Mouse (Mus musculus) urinary bladder, postnatal 36 days (tissue): ENCODE results near the gene Pde4d.
A peak's percentile ranks its signal among the peaks of the same experiment; 100 is the strongest.

Experiments used
- DNase-seq, 2 experiments: peaks; one replicate each; pipeline ENCODE4 v3.0.0; 2022; ENCODE audit warnings: low spot score in 2 of 2, mixed read lengths in 1 of 2

The Pde4d gene

DNA sequence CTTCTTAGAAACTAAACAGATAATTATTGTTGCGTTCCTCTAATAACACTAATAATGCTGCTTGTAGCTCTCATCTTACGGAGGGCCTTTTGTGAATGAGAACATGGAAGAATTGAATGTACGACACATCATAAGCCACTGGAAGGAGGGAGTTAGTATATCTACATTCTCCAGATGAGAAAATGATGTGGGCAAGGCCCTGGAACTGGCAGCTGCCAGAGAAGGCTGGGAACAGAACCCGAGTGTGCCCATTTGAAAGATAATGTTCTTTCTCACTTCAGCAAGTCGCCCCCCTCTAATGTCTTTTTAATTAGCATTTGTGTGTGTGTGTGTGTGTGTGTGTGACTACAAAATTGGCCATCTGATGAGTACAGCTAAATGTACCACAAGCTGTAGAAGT lies 1240.8 kb downstream of the Pde4d start:
- DNase-seq: no peak

DNA sequence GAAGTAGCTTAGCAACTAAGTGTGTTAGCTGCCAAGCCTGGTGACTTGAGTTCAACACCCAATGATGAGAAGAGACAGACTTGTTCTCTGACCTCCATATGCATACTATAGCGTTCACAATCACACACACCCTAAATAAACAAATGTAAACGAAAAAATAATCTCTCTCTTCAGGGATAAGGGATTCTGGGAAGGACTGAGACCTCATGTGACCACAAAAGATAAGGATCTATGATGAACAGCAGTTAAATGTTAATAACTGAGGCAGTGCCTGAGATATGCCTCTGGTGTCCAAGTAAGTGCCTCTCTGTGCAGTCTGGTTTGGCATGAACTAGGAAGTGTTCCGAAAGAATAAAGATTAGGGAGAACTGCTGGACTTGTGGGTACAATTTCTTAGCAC lies 1243.1 kb downstream of the Pde4d start:
- no peak for DNase-seq

DNA sequence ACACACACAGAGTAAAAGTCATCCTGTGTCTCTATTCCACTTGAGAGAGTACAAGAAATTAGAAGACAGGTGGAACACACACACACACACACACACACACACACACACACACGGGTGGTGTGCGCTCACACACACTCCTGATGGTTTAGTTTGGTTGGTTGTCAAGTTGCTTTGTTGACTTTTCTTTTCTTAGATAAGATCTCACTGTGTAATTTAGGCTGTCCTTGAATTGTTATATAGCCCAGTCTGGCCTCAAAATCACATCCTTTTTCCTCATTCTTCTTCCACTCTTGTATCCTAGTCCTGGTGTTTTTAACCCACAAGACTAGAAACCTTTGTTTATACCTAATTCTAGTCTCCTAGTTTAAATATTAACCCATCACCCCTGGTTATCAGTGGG lies 1244.0 kb downstream of the Pde4d start:
- DNase-seq: no peak

DNA sequence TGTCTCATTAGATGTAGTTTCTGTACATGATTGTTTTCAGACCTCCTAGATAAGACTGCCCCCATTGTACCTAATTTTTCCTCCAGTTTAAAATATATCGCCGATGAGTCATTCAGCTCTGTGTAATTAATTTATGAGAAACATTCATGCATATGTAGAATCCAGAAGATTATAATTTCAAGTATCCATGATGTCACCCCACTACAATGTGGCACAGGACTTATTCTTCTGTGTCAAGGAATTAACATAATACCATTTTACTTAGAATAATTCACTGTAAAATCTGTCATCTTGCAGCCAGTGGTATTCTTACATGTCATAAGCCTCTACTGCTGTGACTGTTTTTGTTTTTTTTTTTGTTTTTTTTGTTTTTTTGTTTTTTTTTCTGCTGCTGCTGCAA lies 1244.5 kb downstream of the Pde4d start:
- no peak for DNase-seq

DNA sequence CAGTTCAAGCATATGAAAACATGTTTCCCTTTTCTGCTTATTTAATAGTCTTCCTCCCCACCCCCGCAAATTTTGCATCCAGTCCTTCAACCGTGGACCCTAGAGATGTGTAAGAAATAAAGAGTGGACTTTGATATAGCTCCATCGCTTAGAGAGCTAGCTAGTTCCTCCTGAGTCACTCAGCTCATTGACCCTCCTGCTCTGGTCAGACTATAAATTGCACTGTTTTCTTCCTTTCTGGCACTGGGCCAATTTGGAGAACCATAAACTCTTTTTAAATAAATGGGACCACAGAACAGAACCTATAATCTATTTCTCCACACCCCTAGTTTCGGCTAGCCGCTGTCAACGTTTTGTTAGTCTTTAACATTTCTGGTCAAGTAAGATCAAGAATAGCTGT lies 1245.3 kb downstream of the Pde4d start:
- DNase-seq: no peak

DNA sequence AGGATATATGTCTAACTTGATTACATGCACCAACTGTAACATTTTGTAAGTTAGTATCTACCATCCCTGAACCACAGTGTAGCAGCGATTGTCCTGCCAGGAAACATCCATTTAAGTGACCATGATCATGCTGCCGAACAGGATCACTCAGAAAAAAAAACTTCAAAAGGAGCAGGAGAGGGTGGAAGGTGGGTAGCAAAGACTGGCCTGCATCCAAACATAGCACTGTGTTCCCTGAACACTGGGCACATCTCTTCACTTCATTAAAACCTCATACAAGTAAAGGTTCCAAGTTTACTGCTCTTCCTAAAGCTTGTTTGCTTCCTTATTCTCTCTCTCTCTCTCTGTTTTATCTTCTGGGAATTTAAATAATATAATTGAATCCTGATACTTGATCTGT lies 1256.4 kb downstream of the Pde4d start:
- DNase-seq: no peak

DNA sequence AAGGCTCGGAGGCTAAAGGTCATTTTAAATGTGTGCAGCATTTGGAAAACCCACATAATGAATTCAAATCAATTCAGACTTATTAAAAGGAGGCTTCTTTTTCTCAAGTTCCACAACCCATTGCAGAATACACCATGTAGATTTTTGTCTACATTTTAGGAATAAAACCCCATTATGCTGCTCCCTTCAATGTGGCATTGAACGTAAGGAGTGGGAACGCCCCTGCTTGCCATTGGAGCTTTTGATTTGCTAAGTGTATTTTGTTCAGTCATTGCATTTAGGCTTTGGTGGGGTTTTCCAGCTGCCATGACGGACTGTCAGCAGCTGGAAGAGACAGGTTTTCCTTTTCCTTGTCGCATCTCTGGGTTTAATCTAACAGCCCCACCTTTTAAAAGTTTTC lies 1256.8 kb downstream of the Pde4d start:
- DNase-seq: no peak

DNA sequence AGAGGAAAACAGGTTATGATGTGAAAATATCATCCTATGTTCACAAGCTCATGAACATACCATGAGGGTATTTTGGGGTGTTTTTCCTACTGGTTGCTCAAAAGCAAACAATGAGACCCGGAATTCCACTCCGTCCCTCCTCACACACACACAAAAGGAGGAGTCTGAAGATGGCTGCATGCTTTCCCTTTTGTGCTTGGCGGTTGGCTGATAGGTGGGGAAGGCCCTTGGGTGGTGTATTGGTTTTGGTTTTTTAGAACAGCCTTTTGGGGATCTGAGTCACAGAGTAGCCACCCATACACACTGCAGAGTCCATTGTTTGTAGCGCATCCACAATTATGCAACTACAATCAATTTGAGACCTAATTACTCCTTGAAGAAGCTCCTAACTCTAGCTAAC lies 1257.4 kb downstream of the Pde4d start:
- DNase-seq: no peak

DNA sequence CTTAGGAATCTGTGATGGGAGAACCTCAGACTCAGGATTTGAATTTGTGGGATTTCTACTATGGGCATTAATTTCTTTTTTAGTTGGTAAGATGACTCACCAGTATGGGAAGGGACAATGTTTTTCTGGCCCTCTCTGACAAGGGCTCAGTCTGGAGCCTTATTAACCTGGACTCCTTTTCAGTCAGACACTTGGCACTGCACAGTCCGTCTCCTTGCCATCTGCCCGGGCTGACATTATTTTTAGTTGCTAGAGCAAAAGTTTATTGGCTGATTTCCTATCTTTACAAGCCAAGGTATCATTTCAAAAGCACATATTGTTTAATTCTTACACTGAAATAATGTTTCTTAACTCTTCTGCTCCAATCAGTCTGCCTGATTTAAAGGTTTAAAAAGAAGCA lies 1258.6 kb downstream of the Pde4d start:
- DNase-seq: no peak

DNA sequence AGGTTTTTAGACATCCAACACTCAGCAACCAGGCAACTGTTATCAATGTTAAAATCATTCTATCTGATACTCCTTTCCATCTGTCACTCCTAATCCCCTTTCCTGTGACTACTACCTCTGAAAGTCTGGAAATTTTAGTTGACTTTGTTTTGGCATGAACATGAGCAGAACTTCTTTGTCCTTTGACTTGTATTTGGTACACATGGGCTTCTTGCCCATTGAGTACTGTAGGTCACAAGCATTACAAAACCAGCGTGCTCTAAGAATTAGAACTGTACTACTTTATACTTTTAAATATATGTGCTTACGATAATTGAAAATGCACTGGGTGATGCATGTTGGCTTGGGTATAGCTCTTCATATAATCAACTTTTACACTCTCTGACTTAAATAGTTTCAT lies 1264.8 kb downstream of the Pde4d start:
- DNase-seq: no peak

DNA sequence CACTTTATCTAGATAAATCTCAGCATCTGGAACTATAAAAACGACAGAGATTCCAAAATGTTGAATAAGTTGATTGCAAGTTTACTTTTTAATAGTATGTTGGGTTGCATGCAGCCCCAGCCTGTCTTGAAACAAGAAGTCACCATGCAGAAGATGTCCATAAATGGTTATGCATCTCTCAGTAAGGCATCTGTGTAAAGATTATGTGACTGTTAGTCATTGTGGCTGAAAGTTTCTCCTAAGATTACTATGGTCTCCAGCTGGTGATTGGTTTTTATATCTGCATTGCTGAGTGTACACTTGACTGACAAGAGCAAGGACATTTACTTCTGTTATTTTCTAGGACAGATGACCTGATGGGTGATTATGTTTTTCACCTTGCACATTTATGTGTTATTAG lies 1265.6 kb downstream of the Pde4d start:
- DNase-seq: no peak

DNA sequence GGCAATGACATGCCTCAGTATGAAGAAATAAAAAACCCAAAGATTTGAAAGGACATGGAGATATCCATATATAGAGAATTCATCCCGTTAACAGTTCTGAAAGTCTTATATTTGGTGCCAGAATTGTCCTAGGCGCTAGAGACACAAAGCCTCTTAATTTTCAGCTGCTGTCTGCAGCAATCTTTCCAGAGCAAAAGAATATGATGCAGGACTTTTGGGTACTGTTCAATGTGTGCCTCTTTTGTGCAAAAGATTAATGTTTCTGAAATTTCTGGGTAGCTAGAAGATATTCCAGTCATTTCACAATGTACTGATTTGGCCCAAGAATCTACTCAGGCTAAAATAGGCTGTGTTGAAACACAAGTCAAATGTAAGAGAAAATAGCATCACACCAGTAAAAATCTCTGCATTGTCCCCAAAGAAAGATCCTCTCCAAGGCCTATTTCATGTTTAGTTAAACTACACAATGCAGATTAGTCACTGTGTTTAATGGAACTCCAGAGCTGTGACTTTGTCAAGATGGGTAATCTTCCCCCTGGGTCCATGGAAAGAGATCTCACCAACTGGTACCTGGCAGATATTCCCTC lies 1270.5 kb downstream of the Pde4d start:
- DNase-seq: no peak

DNA sequence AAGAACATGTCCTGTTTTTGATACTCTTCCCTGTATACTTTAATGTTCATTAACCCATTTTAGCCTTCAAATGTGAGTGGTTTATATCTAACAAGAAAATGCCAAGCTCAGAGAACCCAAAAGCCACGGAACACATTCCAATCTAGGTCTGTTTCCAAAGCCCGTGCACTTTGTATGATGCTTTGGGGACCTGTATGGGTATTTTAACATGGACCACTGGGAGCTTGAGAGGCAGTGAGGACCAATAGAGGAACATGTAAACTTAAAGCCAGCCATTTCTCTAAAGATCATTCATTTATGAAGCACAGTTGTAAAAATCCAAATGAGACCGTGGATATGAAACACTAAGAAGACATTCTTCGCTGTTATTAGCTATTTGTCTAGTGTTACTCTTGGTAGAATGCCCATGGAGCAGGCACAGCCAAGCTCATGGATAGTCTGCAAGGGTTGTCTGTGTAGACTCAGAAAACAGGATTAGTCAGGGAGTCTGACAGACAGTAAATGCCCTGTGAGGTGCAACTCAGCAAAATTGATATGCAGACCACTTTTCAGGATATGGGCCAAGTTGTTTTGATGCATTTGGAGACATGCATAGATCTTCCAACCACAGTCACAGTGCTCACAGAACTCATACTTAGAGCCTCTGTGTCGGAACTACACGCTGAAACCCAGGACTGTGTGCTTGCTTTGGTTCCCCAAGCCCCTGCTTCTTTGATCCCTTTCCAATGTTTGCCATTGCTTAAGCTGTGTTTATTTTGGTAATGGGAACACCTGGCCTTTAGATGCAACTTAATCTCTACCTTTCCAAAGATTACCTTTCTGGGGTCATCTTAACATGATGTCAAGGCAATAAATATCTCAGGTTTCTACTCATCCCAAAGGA lies 1272.7 kb downstream of the Pde4d start:
- no peak for DNase-seq

DNA sequence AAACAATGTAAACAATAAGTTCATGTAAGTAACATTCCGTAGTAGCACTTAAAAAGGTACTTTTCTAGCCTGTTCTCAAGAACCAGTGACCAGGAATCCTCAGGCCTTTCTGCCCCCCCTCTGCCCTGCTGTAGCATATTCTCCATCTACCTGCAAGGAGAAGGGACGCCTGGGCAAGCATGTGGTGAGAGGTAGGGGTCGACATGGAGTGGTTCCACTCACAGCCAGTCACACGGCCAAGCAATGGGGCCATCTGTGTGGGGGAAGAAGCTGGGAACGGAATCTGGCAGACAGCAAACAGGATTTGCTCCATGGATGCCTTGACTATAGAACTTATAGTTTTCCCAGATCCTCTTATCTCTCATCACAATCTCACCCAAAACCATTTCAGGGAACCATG lies 1277.6 kb downstream of the Pde4d start:
- no peak for DNase-seq

DNA sequence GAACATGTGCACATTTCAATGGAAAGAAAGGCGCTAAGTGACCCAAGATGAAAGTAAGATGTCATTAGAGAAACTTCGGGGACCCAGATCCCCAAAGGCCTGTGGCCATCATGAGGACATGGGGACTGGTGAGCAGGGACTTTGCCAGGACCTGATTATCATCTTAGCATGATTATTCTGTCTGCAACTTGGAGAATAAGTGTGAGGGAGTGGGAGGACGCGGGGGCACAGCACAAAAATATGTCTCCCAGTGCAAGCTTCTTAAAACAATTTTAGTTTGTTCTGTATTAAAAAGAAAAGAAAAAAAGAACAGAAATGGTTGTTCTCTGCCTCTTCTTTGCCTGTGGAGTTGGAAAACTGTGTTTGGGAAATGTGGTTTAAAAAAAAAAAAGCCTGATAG lies 1279.9 kb downstream of the Pde4d start:
- no peak for DNase-seq

DNA sequence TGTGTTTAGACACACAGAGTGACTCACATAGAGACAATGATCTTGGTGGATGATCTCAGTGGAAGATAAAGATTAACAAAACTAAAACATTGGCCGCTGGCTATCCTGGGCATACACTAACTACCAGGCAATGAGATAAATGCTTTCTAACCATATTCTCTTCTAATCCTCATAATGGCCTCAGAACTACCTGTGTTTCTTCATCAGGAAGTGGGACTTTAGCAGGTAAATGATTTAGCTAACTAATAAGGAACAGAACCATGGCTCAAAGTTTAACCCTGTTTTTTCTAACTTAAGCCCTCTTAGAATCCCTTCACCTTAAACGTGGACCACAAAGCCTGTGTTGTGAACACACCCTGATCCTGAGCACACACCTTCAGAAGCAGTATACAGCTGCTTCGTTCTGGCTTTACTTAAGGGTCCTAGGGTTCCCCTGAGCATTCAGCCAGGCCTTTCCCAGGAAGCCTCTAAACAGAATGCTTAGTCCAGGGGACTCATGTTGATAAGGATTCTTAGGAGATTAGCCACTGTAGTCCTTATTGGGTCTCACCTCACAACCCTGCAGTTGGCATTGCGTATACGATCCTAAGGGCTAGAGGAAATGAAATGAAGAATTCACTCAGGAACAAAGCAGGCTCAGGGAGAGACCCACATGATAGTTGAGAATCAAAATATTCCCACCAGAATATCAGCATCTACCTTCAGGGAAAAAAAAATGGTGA lies 1283.1 kb downstream of the Pde4d start:
- no peak for DNase-seq

DNA sequence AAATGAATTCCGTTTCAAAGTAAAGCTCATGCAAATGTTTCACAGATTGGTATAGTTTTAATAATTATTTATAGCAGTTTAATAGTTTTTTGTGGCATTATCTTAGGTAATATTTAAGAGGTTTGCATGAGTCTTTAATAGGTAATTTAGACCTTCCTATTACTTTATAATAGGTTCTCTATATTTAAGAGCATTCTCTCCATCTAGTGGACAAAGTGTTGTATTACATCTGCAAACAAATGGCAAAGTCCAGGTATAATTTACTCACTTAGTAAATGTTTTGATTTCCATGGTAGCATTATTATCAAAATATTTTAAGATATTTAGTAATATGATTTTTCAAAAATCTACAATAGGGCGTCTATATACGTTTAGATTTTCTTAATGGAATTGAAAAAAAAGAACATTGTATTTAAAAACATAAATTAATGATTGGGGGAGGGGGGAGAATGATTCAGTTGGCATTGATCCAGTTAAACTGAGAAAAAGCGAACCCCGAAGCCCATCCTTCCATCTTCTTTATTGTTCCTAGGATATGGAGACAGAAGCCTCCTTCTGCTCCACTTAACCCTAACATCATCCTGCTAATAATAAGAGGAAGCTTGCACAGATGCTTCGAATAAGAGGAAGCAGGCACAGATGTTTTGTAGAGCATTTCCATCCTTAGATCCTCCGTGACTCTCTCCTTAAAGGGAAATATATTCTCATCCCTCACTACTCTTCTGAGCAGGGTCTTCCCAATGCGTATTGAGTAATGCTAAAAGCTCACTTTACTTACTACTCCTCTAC lies 1286.7 kb downstream of the Pde4d start:
- no peak for DNase-seq

DNA sequence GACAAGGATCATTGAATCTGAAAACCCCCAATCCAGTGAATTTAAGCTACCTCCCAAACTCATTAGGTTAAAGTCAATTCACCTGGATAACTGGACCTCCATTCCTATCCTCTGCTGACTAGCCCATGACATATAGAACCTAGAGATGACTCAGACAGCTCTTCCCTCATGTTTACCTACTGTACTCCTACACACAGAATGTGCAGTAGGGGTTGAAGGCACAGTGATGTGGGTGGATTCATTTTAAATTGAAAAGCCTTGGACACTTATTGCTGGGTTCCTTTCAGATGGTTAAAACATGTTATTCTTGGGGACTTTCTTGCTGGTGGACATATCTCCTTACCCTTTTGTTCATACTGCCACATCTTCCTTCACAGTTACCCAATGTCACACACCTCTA lies 1296.7 kb downstream of the Pde4d start:
- DNase-seq: no peak

DNA sequence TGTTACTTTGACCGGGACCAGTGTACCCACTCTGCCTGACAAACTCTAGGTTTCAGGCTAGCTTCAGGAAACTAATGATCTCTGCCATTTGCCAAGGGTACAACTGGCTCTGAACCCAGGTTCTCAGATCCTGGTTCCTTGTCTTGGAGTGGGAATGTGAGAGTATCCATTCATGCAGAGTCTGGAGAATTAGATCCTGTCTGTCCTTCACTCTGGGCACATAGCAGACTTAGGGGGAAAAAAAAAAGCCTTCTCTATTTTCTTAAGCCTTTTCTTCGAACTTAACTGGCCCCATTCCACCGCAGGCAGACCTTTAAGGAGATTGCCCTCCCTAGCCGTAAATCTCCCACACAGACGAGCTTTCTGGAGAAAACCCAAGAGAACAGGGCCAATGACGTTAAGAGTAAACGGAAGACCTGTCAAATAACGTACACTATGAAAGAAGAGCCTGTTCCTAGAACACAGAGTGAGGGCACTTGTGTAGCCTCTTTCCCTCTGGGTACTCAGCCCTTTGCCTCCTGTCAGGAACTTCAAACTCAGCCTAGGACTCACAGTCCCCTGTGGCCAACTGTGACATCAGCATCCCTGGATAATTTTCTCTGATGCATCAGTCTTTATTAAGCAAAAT lies 1302.6 kb downstream of the Pde4d start:
- peak in 1 of 2 experiments; percentile 2 for DNase-seq

DNA sequence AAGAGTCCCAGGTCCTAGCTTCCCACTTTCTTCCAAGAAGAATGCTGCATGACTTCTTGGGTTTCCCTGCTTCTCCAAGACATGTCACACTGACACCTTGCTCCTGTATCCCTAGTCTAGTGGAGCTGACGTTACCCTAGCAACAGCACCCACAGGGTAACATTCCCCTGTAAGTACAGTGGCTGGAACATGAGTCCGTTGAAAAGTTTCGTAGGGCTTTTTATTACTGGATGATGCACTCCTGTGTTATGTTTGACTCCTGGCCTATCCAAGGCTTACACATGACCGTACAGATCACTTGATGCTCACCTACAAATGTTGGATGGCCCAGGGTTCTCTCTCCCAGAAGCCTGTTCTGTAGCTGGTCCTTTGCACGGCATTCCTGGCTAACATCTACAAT lies 1307.1 kb downstream of the Pde4d start:
- DNase-seq: no peak

DNA sequence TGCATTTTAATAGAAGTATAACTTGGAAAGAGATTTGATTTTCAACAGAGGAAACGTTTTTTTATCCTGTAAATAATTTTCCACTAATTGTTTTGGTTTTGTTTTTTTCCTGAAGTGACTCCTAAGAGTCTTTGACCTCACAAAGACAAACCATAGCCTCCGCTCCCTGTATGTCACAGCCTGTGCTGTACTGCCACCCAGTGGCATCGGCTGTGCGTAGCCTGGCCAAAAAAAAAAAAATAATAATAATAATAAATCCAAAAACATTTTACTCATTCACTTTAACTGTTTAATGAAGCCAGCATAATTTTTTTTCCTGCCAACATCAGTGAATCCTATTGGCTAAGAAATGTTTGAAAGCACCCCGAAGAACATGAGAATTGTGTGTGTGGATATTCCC lies 1309.5 kb downstream of the Pde4d start:
- DNase-seq: no peak

DNA sequence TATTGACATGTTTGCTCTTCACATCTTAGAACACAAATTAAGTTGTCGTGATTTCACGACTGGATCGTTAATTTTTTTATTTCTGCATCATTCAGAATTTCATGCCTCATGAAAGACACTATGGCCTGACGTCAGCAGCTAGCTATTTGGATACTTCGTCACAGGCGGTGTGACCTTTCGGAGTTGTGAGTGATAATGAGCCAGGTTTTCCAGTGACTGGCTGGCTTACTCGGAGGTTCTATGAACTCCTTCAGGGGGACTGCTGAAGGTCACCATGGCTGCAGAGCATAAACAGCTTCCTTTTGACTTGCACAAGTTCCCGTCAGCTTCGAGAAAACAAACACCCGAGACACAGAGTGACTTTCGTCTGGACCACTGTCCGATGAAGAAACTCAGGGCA lies 1311.3 kb downstream of the Pde4d start:
- DNase-seq: no peak
